Comparison of ENCODE assay signal across 9 mouse cellular contexts in genomic region chr4:34701528-34701927, GRCm38 (mm10). TPM values are rescaled to one million over a fixed set of nuclear protein-coding genes. Genes with fewer than 3 reads are reported as not detected.
DNase-seq lines count a peak whose midpoint lies in the region; ATAC-seq lines count a peak whose summit lies in the region.
"Had no signal": no experiment of that assay in that cellular context is flagged by ENCODE, and none has a peak within 500 bp of the region (broad histone marks: within the 10 kb centered on the region; RNA-seq: fewer than 3 reads in every experiment).

No protein-coding gene starts in this region.

- no peaks in the 10 kb centered on the region for H3K36me3 ChIP-seq in midbrain, embryonic 11.5 days (ENCODE audit: control insufficient read depth, insufficient read depth, low read length)
- H3K36me3 ChIP-seq in midbrain, embryonic 16.5 days (ENCODE audit: control insufficient read depth, insufficient read depth, low read length), result no peaks in the 10 kb centered on the region

- 45% methylated on average over 5 of the region's 5 CpGs for WGBS in midbrain, embryonic 11.5 days
- 38% methylated on average over 5 of the region's 5 CpGs for WGBS in midbrain, embryonic 16.5 days

- no peak overlapping the region for H3K27ac ChIP-seq in midbrain, embryonic 11.5 days (ENCODE audit: low read depth, low read length)
- H3K27ac ChIP-seq in midbrain, embryonic 16.5 days (ENCODE audit: low read length), result no peak overlapping the region

- H3K9me3 ChIP-seq in midbrain, embryonic 11.5 days (ENCODE audit: control insufficient read depth, low read length), result no peaks in the 10 kb centered on the region
- no peaks in the 10 kb centered on the region for H3K9me3 ChIP-seq in midbrain, embryonic 16.5 days (replicated peaks; ENCODE audit: control insufficient read depth, low read length, poor library complexity, severe bottlenecking)

- H3K4me1 ChIP-seq in midbrain, embryonic 11.5 days (ENCODE audit: control insufficient read depth, insufficient read depth, low read length), result no peaks in the 10 kb centered on the region
- no peaks in the 10 kb centered on the region for H3K4me1 ChIP-seq in midbrain, embryonic 16.5 days (ENCODE audit: control insufficient read depth, insufficient read depth, low read length)

- no peaks in the 10 kb centered on the region for H3K27me3 ChIP-seq in midbrain, embryonic 11.5 days (ENCODE audit: control insufficient read depth, insufficient read depth, low read length)
- H3K27me3 ChIP-seq in midbrain, embryonic 16.5 days (ENCODE audit: control insufficient read depth, insufficient read depth, low read depth, low read length), result no peaks in the 10 kb centered on the region

- H3K4me3 ChIP-seq in midbrain, embryonic 11.5 days (ENCODE audit: low read depth, low read length), result no peak overlapping the region
- H3K4me3 ChIP-seq in midbrain, embryonic 16.5 days (ENCODE audit: low read depth, low read length), result no peak overlapping the region

- no peak overlapping the region for H3K9ac ChIP-seq in midbrain, embryonic 11.5 days (ENCODE audit: low read length)
- no peak overlapping the region for H3K9ac ChIP-seq in midbrain, embryonic 16.5 days (ENCODE audit: low read depth, low read length)

- peak; percentile 48; the same call in 1 of the 2 replicates for ATAC-seq in midbrain, embryonic 11.5 days (ENCODE audit: low FRiP score)
- ATAC-seq in midbrain, embryonic 16.5 days, result no peak
- peak; percentile 89 for ATAC-seq in common myeloid progenitor, adult 5-6 weeks (replicated peaks; ENCODE audit: low read depth, poor library complexity, severe bottlenecking)

- DNase-seq in midbrain, embryonic 11.5 days (ENCODE audit: low spot score, missing footprints), result peak; percentile 93
- DNase-seq in R1 (ENCODE audit: low read depth, low spot score) (peak; percentile 96), MN1 (ENCODE audit: low spot score) (no peak)
- DNase-seq in heart, postnatal 4 days, result peak; percentile 73
- peak; percentile 79 for DNase-seq in lung, postnatal 14 days
- peak; percentile 22 to 76 for DNase-seq in spleen, postnatal 10 days (ENCODE audit: low spot score in 2 of 2)

- H3K4me2 ChIP-seq in midbrain, embryonic 11.5 days, result no peak overlapping the region
- H3K4me2 ChIP-seq in midbrain, embryonic 16.5 days (ENCODE audit: low read length), result no peak overlapping the region

RNA-seq across cellular contexts. Expression of gene Slc35a1, which starts 14.3 kb away (rescaled TPM):
- 49.7 and 51.9 TPM in 2 replicates for polyA plus RNA-seq in midbrain, embryonic 11.5 days (2014; fragmentation: Nextera tagmentation; extraction: Ambion mirVana)
- polyA plus RNA-seq in midbrain, embryonic 16.5 days (2015; fragmentation: Nextera tagmentation; extraction: Ambion mirVana), result 47.3 and 48.7 TPM in 2 replicates
- total RNA-seq in common myeloid progenitor, adult 5-6 weeks (2017), result 23.2 and 24.3 TPM in 2 replicates
- total RNA-seq in heart, postnatal 4 days (2021), result 10 to 100 TPM; 23.3 to 23.5 TPM

RNA-seq across cellular contexts. Expression of gene Cfap206, which starts 28.5 kb away (rescaled TPM):
- 0.48 and 0.99 TPM in 2 replicates for polyA plus RNA-seq in midbrain, embryonic 11.5 days (2014; fragmentation: Nextera tagmentation; extraction: Ambion mirVana)
- polyA plus RNA-seq in midbrain, embryonic 16.5 days (2015; fragmentation: Nextera tagmentation; extraction: Ambion mirVana), result 3.4 and 4.1 TPM in 2 replicates
- total RNA-seq in common myeloid progenitor, adult 5-6 weeks (2017), result not detected in 2 replicates
- total RNA-seq in heart, postnatal 4 days (2021), result under 1 TPM; 0.29 to 0.54 TPM

RNA-seq across cellular contexts. Expression of gene Gm136, which starts 54.5 kb away (rescaled TPM):
- not detected in 2 replicates for polyA plus RNA-seq in midbrain, embryonic 11.5 days (2014; fragmentation: Nextera tagmentation; extraction: Ambion mirVana)
- not detected in 2 replicates for polyA plus RNA-seq in midbrain, embryonic 16.5 days (2015; fragmentation: Nextera tagmentation; extraction: Ambion mirVana)
- total RNA-seq in common myeloid progenitor, adult 5-6 weeks (2017), result not detected in 2 replicates
- total RNA-seq in heart, postnatal 4 days (2021), result not detected
- polyA plus RNA-seq: heart, embryonic 16.5 days had no signal
